Mouse (Mus musculus) myocyte (in vitro differentiated cells): ENCODE measurements at regions not wholly inside any gene's neighbourhood (a gene's known extent, or its start where the extent isn't known, plus 50 kb on each side); places are given as distances from the start of the nearest gene placed in this dataset.

Experiments used
- H3K27me3 ChIP-seq: one replicate; pipeline ENCODE4 v1.6.1; 2011; ENCODE audit not compliant: control insufficient read depth, insufficient read depth, insufficient read length
- H3K36me3 ChIP-seq: one replicate; pipeline ENCODE4 v1.6.1; 2011; ENCODE audit not compliant: control insufficient read depth, insufficient read depth
- H3K4me2 ChIP-seq: one replicate; pipeline ENCODE4 v1.6.1; 2011; ENCODE audit warnings: low read depth, control low read depth
- H3K4me3 ChIP-seq: one replicate; pipeline ENCODE4 v1.5.1; 2011; ENCODE audit warnings: mild to moderate bottlenecking, control low read depth, moderate library complexity
- H3K79me2 ChIP-seq: one replicate; pipeline ENCODE4 v1.6.1; 2011; ENCODE audit not compliant: control insufficient read depth, insufficient read depth
- H3ac ChIP-seq: one replicate; pipeline ENCODE4 v1.6.1; 2011; ENCODE audit not compliant: control insufficient read depth, insufficient read length
- CEBPB ChIP-seq: IDR thresholded peaks from 2 replicates; pipeline ENCODE4 v1.6.1; 2011; ENCODE audit warnings: mild to moderate bottlenecking, moderate library complexity; ENCODE audit not compliant: poor library complexity, insufficient read depth, severe bottlenecking
- E2F4 ChIP-seq: IDR thresholded peaks from one replicate; pipeline ENCODE4 v1.6.1; 2011; ENCODE audit warnings: mild to moderate bottlenecking, control low read depth, moderate library complexity; ENCODE audit not compliant: insufficient read depth
- MAX ChIP-seq: IDR thresholded peaks from one replicate; pipeline ENCODE4 v1.6.1; 2011; ENCODE audit warnings: low read depth, mild to moderate bottlenecking, control low read depth
- MYOD1 ChIP-seq, 3 experiments: IDR thresholded peaks; one replicate each; pipeline ENCODE4 v1.6.1; 2011; ENCODE audit warnings: control low read depth in 2 of 3, low read depth in 2 of 3, mild to moderate bottlenecking in 2 of 3, moderate library complexity in 1 of 3; ENCODE audit not compliant: insufficient read length in 2 of 3, control insufficient read depth in 1 of 3
- MYOG ChIP-seq, 3 experiments: IDR thresholded peaks; one replicate each; pipeline ENCODE4 v1.6.1; 2011; ENCODE audit warnings: control low read depth in 2 of 3, low read depth in 2 of 3, mild to moderate bottlenecking in 2 of 3; ENCODE audit not compliant: insufficient read length in 2 of 3, control insufficient read depth in 1 of 3, insufficient read depth in 1 of 3
- POLR2A ChIP-seq: IDR thresholded peaks from one replicate; pipeline ENCODE4 v1.6.1; 2011; ENCODE audit warnings: low read depth, mild to moderate bottlenecking, control low read depth, moderate library complexity; ENCODE audit not compliant: insufficient read length
- POLR2AphosphoS2 ChIP-seq: IDR thresholded peaks from one replicate; pipeline ENCODE4 v1.6.1; 2011; ENCODE audit warnings: low read depth, control low read depth; ENCODE audit not compliant: insufficient read length
- REST ChIP-seq: IDR thresholded peaks from one replicate; pipeline ENCODE4 v1.6.1; 2011; ENCODE audit warnings: mild to moderate bottlenecking, control low read depth, moderate library complexity; ENCODE audit not compliant: insufficient read depth, insufficient read length
- SRF ChIP-seq: IDR thresholded peaks from one replicate; pipeline ENCODE4 v1.6.1; 2011; ENCODE audit warnings: low read depth; ENCODE audit not compliant: control insufficient read depth, insufficient read length
- TCF12 ChIP-seq: IDR thresholded peaks from one replicate; pipeline ENCODE4 v1.6.1; 2011; ENCODE audit warnings: mild to moderate bottlenecking, control low read depth; ENCODE audit not compliant: poor library complexity, insufficient read depth, severe bottlenecking
- TCF3 ChIP-seq: IDR thresholded peaks from one replicate; pipeline ENCODE4 v1.6.1; 2011; ENCODE audit warnings: low read depth, control low read depth; ENCODE audit not compliant: insufficient read length
- USF1 ChIP-seq: IDR thresholded peaks from one replicate; pipeline ENCODE4 v1.6.1; 2011; ENCODE audit warnings: low read depth, mild to moderate bottlenecking, control low read depth, moderate library complexity

GRCm38 (mm10) chr17:42956588-42956987, 59.8 kb upstream of the Tnfrsf21 start:
- no peaks in the 10 kb centered on the region for H3K27me3 ChIP-seq
- TF ChIP-seq TCF12 (no peak), MYOD1 (IDR thresholded peaks at IDR 0.05; ENCODE audit: control insufficient read depth in 1 of 3, insufficient read length in 2 of 3, low read depth in 2 of 3) (no peak), MYOG (IDR thresholded peaks at IDR 0.05; ENCODE audit: control insufficient read depth in 1 of 3, insufficient read depth in 1 of 3, insufficient read length in 2 of 3, low read depth in 2 of 3) (no peak), REST (no peak), SRF (no peak), CEBPB (no peak), E2F4 (no peak), POLR2AphosphoS2 (no peak), MAX (no peak), POLR2A (no peak), TCF3 (no peak), USF1 (no peak)

GRCm38 (mm10) chr17:42954722-42955121, 61.6 kb upstream of the Tnfrsf21 start:
- TF ChIP-seq MAX (no peak), E2F4 (no peak), POLR2AphosphoS2 (no peak), MYOG (IDR thresholded peaks at IDR 0.05; ENCODE audit: control insufficient read depth in 1 of 3, insufficient read depth in 1 of 3, insufficient read length in 2 of 3, low read depth in 2 of 3) (no peak), POLR2A (no peak)
- H3K36me3 ChIP-seq = no peaks in the 10 kb centered on the region
- H3K79me2 ChIP-seq = no peaks in the 10 kb centered on the region
- no peak overlapping the region for H3K4me2 ChIP-seq
- H3K27me3 ChIP-seq = no peaks in the 10 kb centered on the region
- H3K4me3 ChIP-seq = no peak overlapping the region
- H3ac ChIP-seq = no peak overlapping the region

More at GRCm38 (mm10) chr17:42956588-42956987, 59.8 kb upstream of the Tnfrsf21 start:
- Histone ChIP-seq H3ac (no peak overlapping the region), H3K4me3 (no peak overlapping the region), H3K36me3 (no peaks in the 10 kb centered on the region), H3K4me2 (no peak overlapping the region), H3K79me2 (no peaks in the 10 kb centered on the region)

- no peak for TF ChIP-seq POLR2A
- TF ChIP-seq TCF3 = no peak
- Histone ChIP-seq H3K4me2 (no peak overlapping the region), H3K79me2 (no peaks in the 10 kb centered on the region), H3K4me3 (no peak overlapping the region), H3ac (no peak overlapping the region), H3K27me3 (no peaks in the 10 kb centered on the region), H3K36me3 (no peaks in the 10 kb centered on the region)
Observed at GRCm38 (mm10) chr17:42944453-42944852, 68.0 kb upstream of the Cd2ap start.

- TF ChIP-seq TCF12 (no peak), POLR2A (no peak), USF1 (no peak), SRF (no peak), REST (no peak), TCF3 (no peak), CEBPB (no peak)
- Histone ChIP-seq H3K27me3 (no peaks in the 10 kb centered on the region), H3K4me3 (no peak overlapping the region), H3ac (no peak overlapping the region), H3K4me2 (peak overlapping the region; percentile 63), H3K36me3 (no peaks in the 10 kb centered on the region), H3K79me2 (no peaks in the 10 kb centered on the region)
Observed at GRCm38 (mm10) chr17:42943272-42943696, 66.8 kb upstream of the Cd2ap start.

- TF ChIP-seq REST (no peak), TCF3 (no peak), SRF (no peak), CEBPB (no peak), MAX (no peak), TCF12 (no peak), E2F4 (no peak), MYOD1 (IDR thresholded peaks at IDR 0.05; ENCODE audit: control insufficient read depth in 1 of 3, insufficient read length in 2 of 3, low read depth in 2 of 3) (no peak), MYOG (IDR thresholded peaks at IDR 0.05; ENCODE audit: control insufficient read depth in 1 of 3, insufficient read depth in 1 of 3, insufficient read length in 2 of 3, low read depth in 2 of 3) (no peak), USF1 (no peak), POLR2A (no peak), POLR2AphosphoS2 (no peak)
- Histone ChIP-seq H3K36me3 (no peaks in the 10 kb centered on the region), H3K27me3 (no peaks in the 10 kb centered on the region), H3K4me3 (no peak overlapping the region), H3K4me2 (no peak overlapping the region), H3ac (no peak overlapping the region), H3K79me2 (no peaks in the 10 kb centered on the region)
Observed at GRCm38 (mm10) chr17:42939476-42939875, 63.0 kb upstream of the Cd2ap start.
